Mouse (Mus musculus): ENCODE measurements around the gene Lmtk3. TPM values are rescaled to one million over a fixed set of nuclear protein-coding genes. Genes with fewer than 3 reads are reported as not detected.

The Lmtk3 gene
- total RNA-seq (2015; ENCODE audit: low replicate concordance) (not detected in 2 replicates), total RNA-seq (2017; ENCODE audit: low replicate concordance) (not detected in 2 replicates)

- ATAC-seq (replicated peaks; ENCODE audit: low FRiP score, poor library complexity, severe bottlenecking): no peak
Measured at GRCm38 (mm10) chr7:45783511-45784091, at the start of gene Lmtk3. Gene Lmtk3, plus strand, starts transcription at chr7:45783738.

- ATAC-seq (replicated peaks; ENCODE audit: low FRiP score, poor library complexity, severe bottlenecking): peak; percentile 91
Measured at GRCm38 (mm10) chr7:45739162-45739763, 44.3 kb upstream of the Lmtk3 start.

GRCm38 (mm10) chr7:45739820-45740219 is 43.7 kb upstream of the Lmtk3 start:
- no peak for ATAC-seq (replicated peaks; ENCODE audit: low FRiP score, poor library complexity, severe bottlenecking)

- ATAC-seq (replicated peaks; ENCODE audit: low FRiP score, poor library complexity, severe bottlenecking): no peak
Measured at GRCm38 (mm10) chr7:45741308-45741707, 42.2 kb upstream of the Lmtk3 start.

GRCm38 (mm10) chr7:45741777-45742176 is 41.8 kb upstream of the Lmtk3 start:
- ATAC-seq (replicated peaks; ENCODE audit: low FRiP score, poor library complexity, severe bottlenecking): no peak

GRCm38 (mm10) chr7:45742338-45742737 is 41.2 kb upstream of the Lmtk3 start:
- no peak for ATAC-seq (replicated peaks; ENCODE audit: low FRiP score, poor library complexity, severe bottlenecking)

- no peak for ATAC-seq (replicated peaks; ENCODE audit: low FRiP score, poor library complexity, severe bottlenecking)
Measured at GRCm38 (mm10) chr7:45744387-45744786, 39.2 kb upstream of the Lmtk3 start.

- no peak for ATAC-seq (replicated peaks; ENCODE audit: low FRiP score, poor library complexity, severe bottlenecking)
Measured at GRCm38 (mm10) chr7:45746518-45746917, 37.0 kb upstream of the Lmtk3 start.

GRCm38 (mm10) chr7:45747450-45747849 is 36.1 kb upstream of the Lmtk3 start:
- ATAC-seq (replicated peaks; ENCODE audit: low FRiP score, poor library complexity, severe bottlenecking): no peak

- ATAC-seq (replicated peaks; ENCODE audit: low FRiP score, poor library complexity, severe bottlenecking): no peak
Measured at GRCm38 (mm10) chr7:45748110-45748509, 35.4 kb upstream of the Lmtk3 start.

- ATAC-seq (replicated peaks; ENCODE audit: low FRiP score, poor library complexity, severe bottlenecking): no peak
Measured at GRCm38 (mm10) chr7:45749401-45749800, 34.1 kb upstream of the Lmtk3 start.

- no peak for ATAC-seq (replicated peaks; ENCODE audit: low FRiP score, poor library complexity, severe bottlenecking)
Measured at GRCm38 (mm10) chr7:45750162-45750561, 33.4 kb upstream of the Lmtk3 start.

GRCm38 (mm10) chr7:45755703-45756102 is 27.8 kb upstream of the Lmtk3 start:
- no peak for ATAC-seq (replicated peaks; ENCODE audit: low FRiP score, poor library complexity, severe bottlenecking)

- no peak for ATAC-seq (replicated peaks; ENCODE audit: low FRiP score, poor library complexity, severe bottlenecking)
Measured at GRCm38 (mm10) chr7:45759400-45759799, 24.1 kb upstream of the Lmtk3 start.

GRCm38 (mm10) chr7:45760151-45760550 is 23.4 kb upstream of the Lmtk3 start:
- no peak for ATAC-seq (replicated peaks; ENCODE audit: low FRiP score, poor library complexity, severe bottlenecking)

GRCm38 (mm10) chr7:45765995-45766394 is 17.5 kb upstream of the Lmtk3 start:
- no peak for ATAC-seq (replicated peaks; ENCODE audit: low FRiP score, poor library complexity, severe bottlenecking)

GRCm38 (mm10) chr7:45766764-45767163 is 16.8 kb upstream of the Lmtk3 start:
- no peak for ATAC-seq (replicated peaks; ENCODE audit: low FRiP score, poor library complexity, severe bottlenecking)

GRCm38 (mm10) chr7:45767500-45767899 is 16.0 kb upstream of the Lmtk3 start:
- no peak for ATAC-seq (replicated peaks; ENCODE audit: low FRiP score, poor library complexity, severe bottlenecking)

GRCm38 (mm10) chr7:45770427-45771082 is 13.0 kb upstream of the Lmtk3 start:
- ATAC-seq (replicated peaks; ENCODE audit: low FRiP score, poor library complexity, severe bottlenecking): no peak

GRCm38 (mm10) chr7:45771101-45771500 is 12.4 kb upstream of the Lmtk3 start:
- no peak for ATAC-seq (replicated peaks; ENCODE audit: low FRiP score, poor library complexity, severe bottlenecking)

GRCm38 (mm10) chr7:45775237-45775636 is 8.3 kb upstream of the Lmtk3 start:
- no peak for ATAC-seq (replicated peaks; ENCODE audit: low FRiP score, poor library complexity, severe bottlenecking)
